Mouse (Mus musculus) testis, adult 2 months (tissue): Measurements from ENCODE around the gene Dcakd.

ENCODE experiments used
- CTCF ChIP-seq: fragments of 200-500 bp; IDR thresholded peaks from 2 replicates; pipeline ENCODE4 v1.5.1; 2012; ENCODE audit warnings: low read depth, mild to moderate bottlenecking, inconsistent platforms, low read length, moderate library complexity; ENCODE audit not compliant: control insufficient read depth, insufficient read depth, insufficient replicate concordance
- POLR2A ChIP-seq: fragments of 200-500 bp; IDR thresholded peaks from 2 replicates; pipeline ENCODE4 v1.6.1; 2012; ENCODE audit warnings: low read depth, mild to moderate bottlenecking, inconsistent platforms, low read length, moderate library complexity; ENCODE audit not compliant: control insufficient read depth

DNA sequence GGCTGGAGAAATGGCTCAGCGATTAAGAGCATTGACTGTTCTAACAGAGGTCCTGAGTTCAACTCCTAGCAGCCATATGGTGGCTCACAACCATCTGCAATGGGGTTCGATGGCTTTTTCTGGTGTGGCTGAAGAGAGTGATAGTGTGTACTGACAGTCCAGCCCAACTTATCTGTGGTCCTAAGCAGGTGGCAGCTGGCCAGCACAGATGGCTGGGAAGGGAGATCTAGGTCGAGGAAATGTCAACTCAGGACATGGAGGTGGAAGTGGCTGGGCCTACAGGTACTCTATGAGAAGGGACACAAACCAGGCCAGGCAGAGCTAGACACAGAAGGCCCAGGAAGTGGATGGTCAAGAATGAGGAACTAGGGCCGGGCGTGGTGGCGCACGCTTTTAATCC lies 47.9 kb upstream of the Dcakd start:
- TF ChIP-seq POLR2A = no peak
- no peak for TF ChIP-seq CTCF
